Mouse (Mus musculus) stomach, postnatal 0 days (tissue): ENCODE results near the gene Adgrl1.

Experiments used
- CTCF ChIP-seq: IDR thresholded peaks from 2 replicates; pipeline ENCODE4 v1.5.1; 2016; ENCODE audit warnings: antibody characterized with exemption, low read depth, mild to moderate bottlenecking, moderate library complexity
- EP300 ChIP-seq: optimal IDR thresholded peaks from 2 replicates; pipeline ENCODE3; 2016; ENCODE audit warnings: antibody characterized with exemption

DNA sequence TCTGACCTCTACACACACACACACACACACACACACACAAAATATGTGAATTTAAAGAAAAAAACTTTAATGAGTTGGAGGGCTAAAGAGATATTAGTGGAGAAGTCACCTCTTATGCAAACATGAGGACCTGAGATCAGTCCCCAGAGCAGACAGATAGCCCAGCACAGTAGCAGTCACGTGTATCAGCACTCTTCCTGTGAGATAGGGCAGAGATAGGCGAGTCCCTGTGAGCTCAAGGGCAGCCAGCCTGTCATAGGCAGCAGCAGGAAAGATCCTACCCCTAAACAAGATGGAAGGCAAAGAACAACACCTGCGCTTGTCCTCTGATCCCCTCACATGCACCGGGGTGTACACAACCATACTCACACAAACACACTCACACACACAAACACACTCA lies 82.5 kb downstream of the Adgrl1 start:
- TF ChIP-seq CTCF (no peak), EP300 (no peak)
